Mouse (Mus musculus) stomach, postnatal 0 days (tissue): ENCODE data around the gene Itprid2.

Experiments used
- CTCF ChIP-seq: IDR thresholded peaks from 2 replicates; pipeline ENCODE4 v1.5.1; 2016; ENCODE audit warnings: antibody characterized with exemption, low read depth, mild to moderate bottlenecking, moderate library complexity
- EP300 ChIP-seq: optimal IDR thresholded peaks from 2 replicates; pipeline ENCODE3; 2016; ENCODE audit warnings: antibody characterized with exemption

DNA sequence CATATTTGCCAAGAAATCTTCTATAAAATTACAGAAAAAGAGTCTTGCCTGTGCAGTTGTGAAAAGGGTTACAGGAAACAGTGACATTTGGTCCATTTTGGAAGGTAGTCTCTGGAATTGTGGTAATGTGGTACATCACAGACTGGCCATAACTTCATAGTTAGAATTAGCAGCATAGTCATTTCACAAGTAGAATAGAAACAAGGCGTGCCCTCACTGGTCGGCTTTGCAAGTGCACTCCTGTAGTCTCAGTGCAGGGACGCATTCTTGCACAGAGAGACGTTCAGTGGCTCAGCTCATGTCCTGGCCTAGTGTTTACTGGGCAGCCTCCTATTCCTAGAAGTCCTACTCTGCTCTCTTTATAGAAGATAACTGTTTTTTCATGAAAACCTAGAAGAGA lies 17.4 kb downstream of the Itprid2 start:
- TF ChIP-seq CTCF (no peak), EP300 (no peak)
